Mouse (Mus musculus) urinary bladder, postnatal 4 days (tissue): ENCODE measurements around the gene Ntm.

Experiments
- DNase-seq, 2 experiments: peaks; one replicate each; pipeline ENCODE4 v3.0.0; 2021 to 2022; ENCODE audit warnings: low spot score in 2 of 2

Ntm gene

DNA sequence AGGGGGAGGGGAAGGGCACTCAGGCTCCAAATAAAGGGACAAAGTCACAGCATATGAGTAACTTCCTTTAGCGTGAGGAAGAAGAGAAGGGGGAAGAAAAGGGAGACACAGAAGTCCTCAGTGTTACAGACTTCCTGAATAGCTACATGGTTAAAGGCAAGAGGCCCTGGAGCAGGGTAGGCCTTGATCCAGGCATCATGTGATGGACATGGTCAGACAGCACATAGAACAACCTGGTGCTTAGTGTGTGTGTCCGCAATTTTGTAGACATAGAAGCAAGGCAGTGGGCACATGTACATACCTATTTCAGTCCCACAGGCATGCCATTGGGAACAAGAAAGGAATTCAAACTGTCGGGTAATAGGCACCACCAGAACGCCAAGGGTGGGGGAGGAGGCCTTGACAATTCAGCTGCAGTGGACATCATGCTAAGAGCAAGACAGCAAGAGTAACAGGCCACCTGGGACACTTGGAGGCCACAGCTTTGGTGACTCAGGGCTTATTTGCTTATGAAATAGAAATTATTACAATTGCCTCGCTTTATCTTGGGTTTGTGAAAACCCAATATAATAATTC is 832.1 kb downstream of the Ntm start:
- DNase-seq, result no peak

DNA sequence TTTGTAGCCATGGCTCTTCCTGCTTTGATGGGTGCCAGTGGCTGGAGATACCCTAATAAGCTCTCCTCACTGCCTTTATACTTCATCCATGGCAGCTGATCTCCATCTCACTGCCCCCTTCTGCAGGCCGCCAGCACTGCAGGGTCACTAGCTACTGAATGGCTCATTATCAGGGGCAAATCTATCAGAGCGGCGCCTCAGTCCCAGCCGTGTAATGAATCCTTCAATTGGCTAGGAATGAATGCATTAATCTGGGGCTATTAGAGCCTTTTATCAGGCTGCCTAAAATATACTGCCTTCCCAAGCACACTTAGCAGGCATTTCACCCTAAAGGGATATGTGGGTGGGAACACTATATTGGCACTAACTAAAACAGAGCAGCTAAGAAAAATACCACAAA is 832.6 kb downstream of the Ntm start:
- no peak for DNase-seq

DNA sequence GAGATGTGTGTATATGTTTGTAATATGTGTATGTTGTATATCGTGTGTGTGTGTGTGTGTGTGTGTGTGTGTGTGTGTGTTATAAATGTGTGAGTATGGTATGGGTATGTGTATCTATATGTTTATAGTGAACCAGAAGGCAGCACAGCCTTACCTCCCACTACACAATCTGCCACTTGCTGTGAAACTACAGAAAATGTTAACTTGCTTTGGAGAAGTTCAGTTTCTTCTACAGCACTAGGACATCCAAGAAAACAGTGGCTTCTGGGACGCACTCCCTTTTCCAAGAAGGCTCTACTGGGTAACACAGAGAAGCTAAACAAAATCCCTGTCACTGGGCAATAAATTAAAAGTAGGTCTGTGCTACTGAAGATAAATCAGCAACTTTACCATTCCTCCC is 834.5 kb downstream of the Ntm start:
- DNase-seq, result no peak

DNA sequence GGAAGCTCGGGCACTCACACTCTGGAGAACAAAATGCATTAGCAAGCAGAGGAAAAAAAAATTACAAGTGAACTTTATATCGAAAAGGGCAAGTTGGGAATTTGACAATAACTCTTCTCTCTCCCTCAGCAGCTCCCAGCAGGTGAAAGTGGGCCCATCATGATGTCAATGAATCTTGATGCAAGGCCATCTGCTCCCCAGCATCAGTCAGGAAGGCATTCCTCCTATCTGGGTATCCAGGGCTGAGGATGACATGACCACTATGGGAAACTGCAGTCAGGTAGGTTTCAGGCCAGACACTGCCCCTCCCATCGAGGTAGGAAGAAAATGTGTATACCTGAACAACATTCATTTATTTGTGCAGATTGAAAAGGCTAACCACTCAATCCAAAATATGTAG is 838.5 kb downstream of the Ntm start:
- no peak for DNase-seq

DNA sequence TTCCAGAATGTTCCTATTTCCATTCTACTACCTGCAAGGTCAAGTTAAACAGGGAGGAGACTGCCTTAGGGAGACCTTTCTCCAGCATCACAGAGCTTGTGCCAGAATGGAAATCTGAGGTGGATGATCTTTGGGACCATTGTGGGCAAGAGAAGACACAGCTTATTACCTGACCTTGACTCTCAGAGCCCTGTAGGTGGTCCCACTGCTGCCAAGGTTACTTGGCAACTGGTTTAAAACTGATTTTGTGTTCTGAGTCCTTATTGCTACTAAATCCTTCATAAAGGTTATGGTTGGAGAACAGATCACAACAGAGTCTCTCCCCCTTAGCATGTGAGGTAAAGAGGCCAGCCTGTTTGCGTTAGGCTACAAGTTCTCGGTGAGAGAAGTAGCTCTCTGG is 839.1 kb downstream of the Ntm start:
- DNase-seq, result no peak

DNA sequence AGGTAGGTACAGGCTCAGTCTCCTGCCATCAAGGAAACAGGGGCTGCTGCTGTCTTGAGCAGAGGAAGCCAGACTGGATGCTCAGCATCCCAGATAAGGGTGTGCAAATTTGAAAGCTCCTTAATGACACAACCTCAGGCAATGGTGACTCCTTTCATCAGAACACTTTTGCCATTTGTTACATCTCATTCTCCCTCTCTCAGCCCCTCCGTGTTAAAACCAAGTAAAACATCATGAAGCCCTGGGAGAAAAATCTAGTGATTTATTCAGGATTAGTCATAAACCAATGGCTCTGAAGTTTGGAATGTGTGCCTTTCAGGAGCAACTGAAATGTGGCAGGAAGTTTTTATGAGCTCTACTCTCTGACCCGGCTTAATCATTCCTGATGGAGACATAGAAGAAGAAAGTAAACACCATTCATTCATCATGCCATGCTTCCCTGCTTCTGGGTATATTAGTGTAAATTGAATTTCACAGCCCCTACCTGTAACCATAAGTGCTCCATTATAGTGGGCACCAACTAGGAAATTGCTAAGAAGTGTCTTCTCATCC is 845.3 kb downstream of the Ntm start:
- no peak for DNase-seq

DNA sequence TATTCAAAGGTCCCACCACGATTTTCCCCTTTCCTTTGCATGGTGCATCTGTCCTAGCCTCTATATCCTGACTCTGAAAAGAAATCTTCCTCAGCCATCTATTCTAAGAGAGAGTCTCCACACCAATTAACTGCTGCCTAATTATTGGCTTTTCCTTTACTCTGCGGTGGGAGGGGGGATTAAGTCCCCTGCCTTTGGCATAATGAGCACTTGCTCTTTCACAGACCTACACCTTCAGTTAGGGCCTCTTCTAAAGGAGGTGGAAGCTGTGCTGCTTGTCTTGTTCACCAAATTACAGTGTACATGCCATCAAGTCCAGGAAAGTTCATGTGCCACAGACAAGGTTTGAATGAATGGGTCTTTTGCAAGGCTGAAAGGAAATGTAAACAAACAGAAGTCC is 847.6 kb downstream of the Ntm start:
- no peak for DNase-seq

DNA sequence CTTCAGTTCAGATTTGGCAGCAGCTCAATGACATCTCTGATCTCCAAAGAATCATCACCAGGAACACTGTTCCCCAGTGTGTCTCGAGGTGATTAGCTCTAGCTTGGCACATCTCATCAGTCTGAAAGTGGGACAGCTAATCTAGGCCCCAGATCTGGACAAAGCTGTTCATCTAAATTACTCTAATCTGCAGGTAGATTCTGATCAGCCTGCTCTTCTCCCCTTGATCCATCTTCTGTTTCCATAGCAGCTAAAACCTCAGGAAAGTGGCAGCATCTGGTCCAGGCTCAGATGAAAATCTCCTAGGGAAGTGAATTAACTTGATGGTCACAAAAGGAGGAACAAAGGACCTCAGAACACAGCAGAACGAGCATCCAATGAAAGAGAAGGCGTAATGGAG is 856.2 kb downstream of the Ntm start:
- DNase-seq, result no peak

DNA sequence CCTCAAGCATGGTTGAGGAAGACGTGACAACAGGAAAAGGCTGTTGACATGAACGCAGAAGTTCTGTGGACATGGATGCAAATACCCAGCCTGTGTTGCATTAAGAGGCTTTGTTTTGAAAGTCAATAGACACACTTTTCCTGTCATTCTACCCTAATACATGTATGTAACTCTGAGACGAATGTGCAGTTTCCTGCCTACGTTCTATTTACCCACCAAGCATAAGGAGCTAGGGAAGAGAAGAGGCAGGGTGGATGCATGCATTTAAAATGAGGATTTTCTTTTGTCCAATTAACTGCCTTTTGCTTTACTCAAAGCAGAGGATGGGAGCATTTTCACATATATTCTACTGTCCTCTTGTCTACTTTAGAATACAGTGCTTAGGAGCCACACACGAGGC is 858.5 kb downstream of the Ntm start:
- no peak for DNase-seq

DNA sequence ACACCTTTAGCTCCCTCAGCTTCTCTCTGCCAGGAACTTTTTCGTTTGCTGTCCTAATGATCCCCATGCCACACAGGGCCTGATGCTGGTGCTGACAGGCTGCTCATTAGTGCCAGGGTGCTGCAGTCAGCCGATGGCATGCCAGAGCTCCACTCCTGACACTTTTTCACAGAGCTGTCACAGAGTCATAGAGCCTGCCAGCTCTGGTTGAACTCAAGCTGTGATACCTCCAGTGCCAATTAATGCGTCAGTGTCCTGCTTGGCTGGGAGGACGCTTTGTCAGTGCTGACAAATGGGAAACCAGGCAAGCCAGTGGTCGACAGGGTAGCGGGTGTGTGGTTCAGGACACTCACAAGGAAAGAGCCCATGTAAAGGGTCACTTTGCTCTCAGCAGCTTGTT is 858.9 kb downstream of the Ntm start:
- no peak for DNase-seq

DNA sequence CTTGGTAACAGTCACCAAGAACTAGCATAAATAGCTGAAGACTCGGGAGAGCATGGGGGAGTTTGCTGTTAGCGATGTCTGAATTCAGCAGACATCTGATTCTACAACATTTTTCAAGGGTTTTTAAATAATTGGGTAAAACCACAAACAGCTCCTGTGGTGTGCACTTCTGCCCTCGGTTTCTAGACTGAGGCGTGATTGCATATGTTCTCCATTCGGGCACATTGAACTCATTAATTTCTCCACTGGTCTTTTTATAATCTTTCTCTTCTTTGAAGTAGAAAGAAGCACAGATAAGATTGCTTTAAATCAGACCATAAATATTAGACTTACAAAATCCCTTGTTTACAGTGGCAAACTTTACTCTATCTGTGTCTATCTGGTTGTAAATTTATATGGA is 862.3 kb downstream of the Ntm start:
- no peak for DNase-seq

DNA sequence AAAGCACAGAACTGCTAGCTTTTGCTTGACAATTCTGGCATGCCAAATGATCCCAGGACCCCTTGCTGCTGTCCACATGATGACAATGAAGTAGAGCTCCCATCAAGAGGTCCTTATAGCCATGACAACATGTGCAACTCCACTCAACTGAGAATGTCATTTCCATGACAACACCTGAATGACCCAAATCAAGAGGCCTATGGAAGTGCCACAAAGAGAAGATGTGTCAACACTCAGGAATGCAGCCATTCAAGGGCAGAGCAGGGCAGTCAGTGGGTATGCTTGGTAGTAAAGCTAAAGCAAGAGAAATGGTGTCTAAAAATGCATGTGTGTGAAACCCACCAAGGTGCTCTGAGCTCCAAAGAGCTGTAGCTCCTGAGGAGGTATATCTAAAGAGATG is 870.5 kb downstream of the Ntm start:
- no peak for DNase-seq

DNA sequence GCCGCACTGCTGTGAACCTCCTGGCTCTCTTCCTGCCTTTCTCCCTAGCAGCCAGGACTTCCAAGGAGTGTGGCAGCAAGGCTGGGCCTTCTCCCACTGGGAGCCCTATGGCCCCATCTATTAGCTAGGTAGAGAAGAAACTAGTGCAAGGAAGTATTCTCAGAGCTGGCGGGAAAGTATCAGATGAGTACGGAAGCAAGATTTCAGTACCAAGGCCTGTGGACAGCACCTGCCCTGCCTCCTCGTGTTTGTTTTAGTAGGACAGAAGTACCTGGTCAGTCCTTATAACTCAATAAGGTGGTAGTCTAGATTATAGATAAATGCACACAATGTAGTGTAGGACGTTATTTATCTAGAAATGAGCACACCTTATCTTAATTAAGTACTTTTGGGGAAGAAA is 874.3 kb downstream of the Ntm start:
- DNase-seq, result no peak

DNA sequence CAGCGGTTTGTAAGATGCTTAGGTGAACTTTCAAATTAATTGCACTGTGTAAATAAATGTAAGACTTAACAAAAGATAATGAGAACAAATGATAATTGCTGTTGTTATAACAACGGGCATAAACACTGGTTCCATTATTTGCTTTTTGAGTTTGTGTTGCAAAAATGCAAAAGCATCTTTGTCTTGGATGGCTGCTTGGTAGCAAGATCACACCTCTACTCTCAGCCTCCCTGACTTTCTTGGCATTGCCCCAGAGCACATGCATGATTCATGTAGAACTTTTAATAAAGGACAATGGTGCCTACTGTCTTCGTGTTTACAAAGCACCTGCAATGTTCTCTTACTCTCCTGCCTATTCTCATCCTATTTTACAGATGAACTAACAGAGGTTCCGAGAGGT is 875.3 kb downstream of the Ntm start:
- DNase-seq, result no peak

DNA sequence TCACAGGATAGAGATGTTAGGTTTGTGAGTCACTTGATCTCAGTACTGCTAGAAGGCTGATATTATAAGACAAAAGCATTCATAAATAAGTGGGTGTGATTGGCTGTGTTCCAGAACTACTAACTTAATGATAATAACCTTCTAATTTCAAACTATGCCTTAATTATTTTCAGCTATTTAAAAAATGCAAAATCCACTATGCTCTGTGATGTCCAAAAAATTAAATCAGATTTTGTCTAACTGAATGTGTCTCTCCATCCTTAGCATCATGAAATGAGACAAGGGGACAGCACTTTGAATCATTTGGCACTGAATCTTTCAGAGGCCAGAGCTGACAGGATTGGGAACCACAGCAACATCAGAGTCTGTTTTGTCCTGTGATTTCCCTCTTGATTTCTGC is 875.8 kb downstream of the Ntm start:
- no peak for DNase-seq

DNA sequence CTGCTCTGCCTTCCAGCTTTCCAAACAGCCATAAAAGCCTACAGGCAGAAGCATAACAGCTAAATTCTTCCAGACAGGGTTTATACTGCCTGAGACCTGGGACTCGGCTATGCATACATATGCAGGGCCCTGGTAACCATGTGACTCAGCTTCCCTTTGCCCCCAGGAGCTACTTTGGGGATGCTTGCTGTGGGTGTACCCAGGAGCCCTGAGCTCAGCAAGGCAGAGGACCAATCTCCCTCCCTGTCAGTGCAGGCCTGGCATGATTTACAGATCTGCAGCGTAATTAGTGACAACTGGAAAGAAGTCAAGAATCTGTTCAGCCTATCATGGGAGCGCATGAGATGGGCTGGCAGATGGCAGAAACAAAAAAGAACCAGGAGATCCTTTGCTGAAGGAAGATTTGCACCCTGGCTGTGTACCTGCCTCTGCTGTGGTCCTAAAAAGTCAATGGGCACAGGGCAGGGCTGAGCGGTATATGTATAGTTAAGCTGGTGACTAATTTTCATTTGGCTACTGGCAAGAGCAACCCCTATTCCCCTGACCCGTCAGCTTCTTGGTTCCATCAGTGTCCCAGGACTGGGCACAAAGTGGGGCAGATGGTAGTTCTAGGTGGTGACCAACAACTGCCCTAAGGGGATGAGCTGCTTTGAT is 886.9 kb downstream of the Ntm start:
- DNase-seq, result no peak

DNA sequence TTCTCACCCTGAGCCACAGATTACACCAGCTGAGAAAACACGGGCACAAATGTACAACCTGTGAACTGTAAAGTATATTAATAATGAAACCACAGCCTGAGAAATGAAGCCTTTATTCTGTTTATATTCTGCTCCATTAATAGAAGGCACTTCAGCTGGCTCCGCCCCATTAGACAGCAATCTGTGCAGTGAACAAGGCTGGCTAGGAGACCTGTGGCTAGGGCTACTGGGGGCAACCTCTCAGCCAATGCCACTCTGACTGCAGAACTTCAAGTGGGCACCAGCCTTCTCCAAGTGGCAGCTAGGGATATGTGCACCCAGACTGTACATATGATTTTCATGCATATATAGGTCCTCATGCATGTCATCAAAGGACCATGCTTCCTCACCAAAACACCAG is 887.7 kb downstream of the Ntm start:
- no peak for DNase-seq

DNA sequence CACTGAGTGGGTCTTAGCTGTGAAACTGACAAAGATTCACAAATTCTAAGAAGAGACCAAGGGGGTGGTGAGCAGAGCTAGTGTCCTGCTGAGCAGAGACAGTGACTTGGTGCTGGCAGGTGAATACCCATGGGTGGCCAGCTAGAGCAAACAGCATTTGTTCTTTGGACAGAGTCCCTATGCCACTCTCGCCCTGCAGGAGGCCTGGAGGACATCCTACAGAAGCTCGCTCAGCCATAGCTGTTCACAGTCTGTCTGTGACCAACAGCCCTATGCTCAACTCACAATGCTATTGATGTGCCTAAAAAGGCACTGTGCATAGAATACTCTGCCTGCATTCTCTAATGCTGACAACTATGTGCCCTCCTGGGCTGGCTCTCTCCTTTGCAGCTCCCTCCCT is 888.4 kb downstream of the Ntm start:
- DNase-seq, result no peak

DNA sequence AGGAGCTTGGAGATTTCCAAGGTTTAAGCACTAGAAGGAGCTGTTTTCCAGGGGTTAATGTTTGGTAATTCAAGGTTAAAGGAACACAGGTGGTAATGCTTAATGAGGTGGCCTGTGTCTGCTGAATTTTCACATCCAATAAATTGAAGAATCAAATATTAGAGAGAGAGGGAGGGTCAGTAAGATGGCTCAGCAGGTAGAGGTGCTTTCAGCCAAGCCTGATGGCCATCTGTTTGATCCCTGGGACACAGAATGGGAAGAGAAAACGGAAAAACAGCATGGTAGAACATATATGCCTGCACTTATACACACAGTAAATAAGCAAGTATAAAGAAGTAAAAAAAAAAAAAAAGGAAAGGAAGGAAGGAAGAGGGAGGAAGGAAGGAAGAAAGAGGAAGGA is 890.9 kb downstream of the Ntm start:
- DNase-seq, result no peak

DNA sequence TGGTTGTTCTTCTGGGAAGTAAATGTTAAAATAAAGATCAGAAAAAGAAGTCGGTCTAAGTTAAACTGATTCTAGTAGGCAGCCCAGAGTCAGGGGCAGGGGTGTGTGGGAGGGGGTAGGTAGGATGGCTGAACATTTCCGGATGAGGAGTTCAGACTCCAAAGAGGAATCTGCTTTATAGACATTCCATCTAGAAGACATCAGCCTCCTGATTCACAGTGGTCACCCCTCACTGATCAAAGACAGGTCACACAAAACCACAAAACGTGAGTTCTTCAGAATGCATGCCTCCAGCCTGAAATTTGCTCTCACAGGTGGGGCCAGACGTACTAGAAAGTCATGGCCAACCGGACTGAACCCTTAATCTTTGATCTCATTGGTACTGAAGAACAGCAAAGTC is 895.4 kb downstream of the Ntm start:
- no peak for DNase-seq

DNA sequence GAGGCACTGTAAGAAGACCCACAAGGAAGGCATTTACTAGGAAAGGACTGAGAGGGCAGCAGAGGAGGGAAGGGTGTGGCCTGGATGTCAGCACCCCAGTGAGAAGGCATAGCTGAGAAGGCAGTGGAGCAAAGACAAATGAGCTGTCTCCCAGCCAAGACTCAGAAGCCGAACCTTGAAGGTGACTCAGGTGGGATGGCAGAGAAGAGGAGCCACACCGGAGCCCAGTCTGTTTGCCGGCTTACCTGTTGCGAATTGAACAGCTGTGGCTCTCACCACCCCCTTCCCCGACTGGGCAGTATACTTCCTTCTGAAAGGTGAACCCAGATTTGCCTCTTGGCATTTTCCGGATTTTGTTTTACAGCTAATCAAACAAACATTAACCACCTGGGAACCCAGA is 902.6 kb downstream of the Ntm start:
- no peak for DNase-seq

DNA sequence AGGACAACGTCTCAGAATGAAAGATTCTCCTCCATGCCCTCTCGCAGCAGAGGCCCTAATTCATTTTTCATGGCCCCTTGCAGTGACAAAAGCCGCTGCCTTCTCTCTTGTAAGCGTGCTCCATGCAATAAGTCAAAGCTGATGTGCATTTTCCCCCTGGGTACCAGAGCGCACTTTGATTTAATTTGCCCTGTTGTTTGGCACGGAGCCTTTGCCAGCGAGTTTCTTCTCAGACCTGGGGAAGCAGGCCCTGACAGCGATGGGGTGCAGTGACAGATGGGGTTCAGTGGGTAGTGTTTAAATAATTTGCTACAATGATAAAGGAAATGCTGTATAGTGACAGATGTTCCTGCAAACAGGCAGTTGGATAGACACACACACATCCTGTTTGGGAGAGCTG is 904.1 kb downstream of the Ntm start:
- no peak for DNase-seq

DNA sequence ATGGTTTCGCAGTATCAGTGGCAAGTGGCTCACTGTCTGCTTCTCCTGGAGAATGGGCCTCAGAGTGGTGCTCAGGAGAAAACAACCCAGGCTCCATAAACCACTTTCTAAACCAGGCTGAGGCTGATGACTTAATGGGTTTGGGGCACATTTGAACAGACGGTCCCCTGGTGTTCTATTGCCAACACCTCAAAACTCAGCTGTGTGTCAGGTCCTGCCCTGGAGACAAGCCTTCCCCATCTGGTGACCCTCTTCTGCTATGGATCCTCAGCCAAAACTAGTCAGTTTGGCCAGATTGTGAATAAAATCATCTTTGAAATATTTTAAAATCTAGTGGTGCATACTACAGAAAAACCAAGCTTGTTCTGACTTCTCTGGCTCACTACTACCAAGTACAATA is 907.3 kb downstream of the Ntm start:
- DNase-seq, result no peak

DNA sequence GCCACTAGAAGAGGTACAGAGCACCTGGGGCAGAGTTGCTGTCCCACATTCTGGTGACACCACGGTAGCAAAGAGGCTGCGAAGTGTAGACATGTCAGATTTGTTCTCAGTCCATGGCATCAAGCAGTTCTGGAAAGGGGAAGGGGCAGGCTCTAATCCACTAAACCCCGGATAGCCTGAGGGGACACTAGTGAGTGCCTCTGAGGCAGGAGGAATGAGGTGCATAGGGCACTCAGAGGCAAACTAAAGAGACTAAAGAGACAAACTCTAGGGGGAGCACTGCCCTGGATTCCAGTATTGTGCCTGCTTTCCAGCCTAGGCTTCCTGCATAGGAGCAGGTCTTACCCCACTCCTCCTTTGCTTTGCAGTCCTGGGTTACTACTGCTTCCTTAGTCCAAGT is 926.5 kb downstream of the Ntm start:
- no peak for DNase-seq
